Mouse (Mus musculus) 3T3-L1 (cell line): Measurements from ENCODE around the gene Usp21.

Experiments
- DNase-seq: peaks from one replicate; pipeline ENCODE4 v3.0.0-alpha.2; 2015; ENCODE audit warnings: low read depth, low spot score

Gene Usp21

GRCm38 (mm10) chr1:171284491-171284890, 3.3 kb downstream of the Usp21 start:
- DNase-seq: no peak

- DNase-seq: no peak
Observed at GRCm38 (mm10) chr1:171283188-171284160, 4.3 kb downstream of the Usp21 start.

- no peak for DNase-seq
Observed at GRCm38 (mm10) chr1:171282086-171282805, 5.5 kb downstream of the Usp21 start.

- peak; percentile 91 for DNase-seq
Observed at GRCm38 (mm10) chr1:171281528-171281923, 6.3 kb downstream of the Usp21 start.

GRCm38 (mm10) chr1:171280916-171281527, 6.8 kb downstream of the Usp21 start, which contains the start of gene Ppox:
Ppox (minus strand) TSS chr1:171281186.
- DNase-seq: peak; percentile 99

- no peak for DNase-seq
Observed at GRCm38 (mm10) chr1:171280250-171280915, 7.4 kb downstream of the Usp21 start.

GRCm38 (mm10) chr1:171279721-171280120, 8.1 kb downstream of the Usp21 start:
- DNase-seq: no peak

- DNase-seq: no peak
Observed at GRCm38 (mm10) chr1:171279012-171279705, 8.6 kb downstream of the Usp21 start.

- DNase-seq: no peak
Observed at GRCm38 (mm10) chr1:171278436-171278835, 9.4 kb downstream of the Usp21 start.

- DNase-seq: no peak
Observed at GRCm38 (mm10) chr1:171277736-171278135, 10.1 kb downstream of the Usp21 start.

GRCm38 (mm10) chr1:171276110-171276748, 11.6 kb downstream of the Usp21 start:
- DNase-seq: no peak

GRCm38 (mm10) chr1:171275144-171275734, 12.6 kb downstream of the Usp21 start:
- no peak for DNase-seq

GRCm38 (mm10) chr1:171274171-171274570, 13.6 kb downstream of the Usp21 start:
- no peak for DNase-seq

GRCm38 (mm10) chr1:171272086-171272485, 15.7 kb downstream of the Usp21 start:
- DNase-seq: no peak

- no peak for DNase-seq
Observed at GRCm38 (mm10) chr1:171271622-171272021, 16.2 kb downstream of the Usp21 start.

- DNase-seq: no peak
Observed at GRCm38 (mm10) chr1:171271196-171271595, 16.6 kb downstream of the Usp21 start.

- DNase-seq: peak; percentile 17
Observed at GRCm38 (mm10) chr1:171270573-171270900, 17.3 kb downstream of the Usp21 start.

- DNase-seq: peak; percentile 81
Observed at GRCm38 (mm10) chr1:171269848-171270572, 17.8 kb downstream of the Usp21 start, which contains the start of gene B4galt3. B4galt3 (plus strand) TSS chr1:171270328.

- peak; percentile 66 for DNase-seq
Observed at GRCm38 (mm10) chr1:171268341-171268740, 19.4 kb downstream of the Usp21 start.
